Mouse (Mus musculus): ENCODE data around the gene Thrap3. TPM values are rescaled to one million over a fixed set of nuclear protein-coding genes. Genes with fewer than 3 reads are reported as not detected.
"Not testable (repeated sequence)": the region's sequence is repeated elsewhere in the genome, so short reads cannot be mapped to it uniquely, and the experiment has no call there.

Thrap3 gene
- total RNA-seq, 2 experiments from 2014 or later, result 92.1 to 99.3 TPM

- DNase-seq, result no peak
- intact Hi-C loops (cut with DNase I; ENCODE audit: low total_unique reads), result no loop called here
Measured at GRCm38 (mm10) chr4:126181170-126181957, 21.2 kb downstream of the Thrap3 start.

GRCm38 (mm10) chr4:126175980-126176379 lies 26.6 kb downstream of the Thrap3 start:
- intact Hi-C loops (cut with DNase I; ENCODE audit: low total_unique reads), result loop anchor here (10.0 kb wide), 1 partner anchor 89 kb away; the partner anchor contains the start of gene Trappc3

GRCm38 (mm10) chr4:126173800-126174199 lies 28.8 kb downstream of the Thrap3 start:
- DNase-seq, result no peak
- intact Hi-C loops (cut with DNase I; ENCODE audit: low total_unique reads), result loop anchor here (10.0 kb wide), 1 partner anchor 91 kb away; the partner anchor contains the start of gene Trappc3

More at GRCm38 (mm10) chr4:126175980-126176379, 26.6 kb downstream of the Thrap3 start:
- DNase-seq, result not testable (repeated sequence)

DNA sequence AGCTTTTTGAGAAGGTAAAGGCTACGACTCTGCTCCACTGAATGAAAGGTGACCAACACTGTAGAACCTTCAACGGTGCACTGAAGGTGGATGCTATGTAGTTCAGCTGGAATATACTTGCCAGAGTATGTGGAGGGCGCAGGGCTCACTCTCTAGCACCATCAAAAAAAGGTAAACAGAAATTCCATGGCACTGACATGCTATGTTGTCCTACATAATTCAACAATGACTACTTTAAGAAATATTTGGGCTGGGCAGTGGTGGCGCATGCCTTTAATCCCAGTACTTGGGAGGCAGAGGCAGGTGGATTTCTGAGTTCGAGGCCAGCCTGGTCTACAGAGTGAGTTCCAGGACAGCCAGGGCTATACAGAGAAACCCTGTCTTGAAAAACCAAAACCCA lies 31.8 kb downstream of the Thrap3 start:
- not testable (repeated sequence) for DNase-seq
- intact Hi-C loops (cut with DNase I; ENCODE audit: low total_unique reads), result loop anchor here (10.0 kb wide), 1 partner anchor 94 kb away; the partner anchor contains the start of gene Trappc3

DNA sequence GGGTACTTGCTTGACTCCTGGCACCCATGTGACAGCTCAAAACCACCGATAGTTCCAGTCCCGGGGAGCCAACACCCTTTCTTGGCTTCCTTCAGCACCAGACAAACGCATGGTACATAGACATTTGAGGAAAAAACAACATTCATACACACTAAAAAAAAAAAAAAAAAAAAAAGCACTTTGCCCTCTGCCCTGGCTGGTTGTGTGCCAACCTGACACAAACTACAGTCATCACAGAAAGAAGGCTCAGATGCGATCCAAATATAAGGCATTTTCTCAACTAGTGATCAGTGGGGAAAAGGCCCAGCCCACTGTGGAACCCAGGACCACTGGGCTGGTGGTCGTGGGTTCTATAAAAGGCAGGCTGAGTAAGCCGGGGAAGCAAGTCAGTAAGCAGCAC lies 33.7 kb downstream of the Thrap3 start:
- intact Hi-C loops (cut with DNase I; ENCODE audit: low total_unique reads), result no loop called here

DNA sequence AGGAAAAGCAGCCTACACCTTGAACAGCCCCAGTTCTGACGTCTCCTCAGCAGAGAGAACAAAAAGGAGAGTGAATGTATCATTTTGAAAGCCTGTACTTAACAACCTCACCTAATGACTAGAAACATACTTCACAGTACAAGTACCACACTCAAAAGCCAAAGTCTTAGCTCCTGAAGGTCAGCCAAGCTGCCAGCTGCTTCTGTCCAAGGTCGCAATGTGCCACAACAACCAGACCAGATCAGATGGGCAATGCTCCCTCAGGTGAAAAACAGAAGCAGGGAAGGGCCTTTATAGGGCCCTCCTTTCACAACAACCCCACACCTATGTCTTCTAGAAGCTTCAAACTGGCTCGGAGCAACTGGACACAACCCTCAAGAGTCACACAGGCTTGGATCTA lies 36.5 kb downstream of the Thrap3 start:
- DNase-seq, result no peak
- intact Hi-C loops (cut with DNase I; ENCODE audit: low total_unique reads), result no loop called here

More for the DNA sequence above, 33.7 kb downstream of the Thrap3 start:
- DNase-seq, result no peak

GRCm38 (mm10) chr4:126165092-126165491 lies 37.5 kb downstream of the Thrap3 start:
- DNase-seq; intact Hi-C loops (cut with DNase I; ENCODE audit: low total_unique reads): not testable (repeated sequence)

- DNase-seq, result no peak
- intact Hi-C loops (cut with DNase I; ENCODE audit: low total_unique reads), result no loop called here
Measured at GRCm38 (mm10) chr4:126163685-126164084, 38.9 kb downstream of the Thrap3 start.

- DNase-seq, result no peak
- intact Hi-C loops (cut with DNase I; ENCODE audit: low total_unique reads), result no loop called here
Measured at GRCm38 (mm10) chr4:126163067-126163659, 39.4 kb downstream of the Thrap3 start, which contains the start of gene Sh3d21. Gene Sh3d21, minus strand, starts transcription at chr4:126163491.

- intact Hi-C loops (cut with DNase I; ENCODE audit: low total_unique reads), result no loop called here
Measured at GRCm38 (mm10) chr4:126162544-126163066, 40.0 kb downstream of the Thrap3 start.

DNA sequence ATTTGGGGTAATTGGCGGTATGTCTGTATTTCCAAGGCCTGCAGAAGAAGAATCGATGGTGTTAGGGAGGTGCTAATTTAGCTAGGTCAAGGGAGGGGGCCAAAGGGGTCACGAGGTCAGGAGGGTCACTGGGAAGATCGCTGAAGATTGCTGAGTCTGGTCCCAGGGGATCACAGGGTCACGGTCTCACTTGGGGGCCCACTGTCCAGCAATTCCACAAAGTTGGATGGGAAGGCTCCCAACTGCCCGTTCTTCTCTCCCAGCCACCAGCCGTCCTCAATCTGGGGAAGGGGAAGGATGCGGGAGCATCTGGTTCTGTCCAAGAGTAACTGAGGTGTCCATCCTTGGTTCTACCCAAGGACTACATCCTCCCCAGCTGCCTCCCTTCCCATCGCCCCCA lies 40.6 kb downstream of the Thrap3 start:
- intact Hi-C loops (cut with DNase I; ENCODE audit: low total_unique reads), result no loop called here
- DNase-seq, result no peak

More at GRCm38 (mm10) chr4:126162544-126163066, 40.0 kb downstream of the Thrap3 start:
- peak; percentile 93 for DNase-seq

DNA sequence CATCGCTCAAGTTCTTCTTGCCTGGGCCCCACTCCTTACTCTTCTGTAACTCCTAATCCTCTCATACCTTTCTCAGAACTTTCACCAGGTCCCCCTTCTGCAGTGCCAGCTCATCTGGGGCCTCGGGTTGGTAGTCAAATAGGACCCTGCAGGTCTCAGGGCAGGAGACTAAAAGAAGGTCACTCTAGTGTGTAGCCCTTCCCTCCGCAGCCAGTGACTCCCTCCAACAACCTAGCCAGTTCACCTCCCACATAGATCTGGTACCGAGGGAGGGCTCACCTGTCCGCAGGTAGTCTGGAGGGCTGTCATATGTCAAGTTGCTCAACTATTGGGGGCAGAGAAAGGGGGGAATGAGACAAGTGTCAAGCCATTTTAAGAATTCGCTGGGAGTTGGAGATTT lies 41.1 kb downstream of the Thrap3 start:
- intact Hi-C loops (cut with DNase I; ENCODE audit: low total_unique reads), result no loop called here
- no peak for DNase-seq

DNA sequence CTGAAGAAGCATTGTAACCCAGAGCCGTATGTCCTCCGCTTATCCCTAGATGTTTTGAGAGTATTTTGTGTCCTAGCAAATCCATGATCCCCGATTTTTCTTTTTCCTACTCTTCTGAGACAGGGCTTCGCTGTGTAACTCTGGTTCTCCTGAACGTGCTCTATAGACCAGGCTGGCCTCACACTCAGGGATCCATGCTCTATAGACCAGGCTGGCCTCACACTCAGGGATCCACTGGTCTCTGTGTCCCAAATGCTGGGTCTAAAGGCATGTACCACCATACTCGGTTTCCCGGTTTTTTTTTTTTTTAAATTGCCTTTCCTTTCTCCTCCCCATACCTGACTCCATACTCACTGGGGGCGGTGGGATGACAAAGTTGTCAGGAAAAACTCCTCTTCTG lies 41.6 kb downstream of the Thrap3 start:
- DNase-seq, result no peak
- intact Hi-C loops (cut with DNase I; ENCODE audit: low total_unique reads), result no loop called here

DNA sequence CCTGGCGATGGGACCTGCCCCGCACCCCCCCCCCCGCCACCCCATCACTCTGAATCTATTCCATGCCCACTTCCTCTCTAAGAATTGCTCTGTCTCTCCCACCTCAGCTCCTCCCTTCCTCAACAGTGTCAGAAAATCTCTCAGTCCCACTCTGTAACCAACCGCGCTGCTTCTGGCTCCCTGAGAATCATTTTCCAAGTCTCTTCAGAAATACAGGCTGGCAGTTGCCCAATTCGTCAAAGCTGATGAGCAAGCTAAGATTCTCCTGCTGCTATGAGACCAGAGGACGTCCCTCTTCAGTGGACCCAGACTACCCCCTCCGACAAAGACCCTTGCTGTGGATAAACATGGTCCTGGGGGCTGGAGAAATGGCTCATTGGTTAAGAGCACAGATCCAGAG lies 43.1 kb downstream of the Thrap3 start:
- no peak for DNase-seq

DNA sequence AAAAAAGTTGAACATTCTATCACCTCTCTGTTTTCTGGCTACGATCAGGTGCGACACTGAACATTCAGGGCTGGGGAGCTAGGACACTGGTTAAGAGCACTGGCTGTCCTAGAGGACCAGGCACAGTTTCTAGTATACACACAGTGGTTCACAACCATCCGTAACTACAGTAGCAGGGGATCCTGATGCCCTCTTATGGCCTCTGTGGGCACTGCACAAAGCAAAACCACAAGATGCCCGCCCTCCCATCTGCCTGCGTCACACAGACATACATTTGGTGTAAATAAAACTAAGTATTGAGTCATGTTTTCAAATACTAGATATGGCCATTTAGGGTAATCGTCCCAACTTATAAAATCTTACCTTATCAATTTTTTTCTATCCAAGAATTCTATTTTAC lies 45.0 kb downstream of the Thrap3 start:
- intact Hi-C loops (cut with DNase I; ENCODE audit: low total_unique reads), result loop anchor here (5.0 kb wide), 1 partner anchor 70 kb away; no protein-coding TSS in a partner anchor
- no peak for DNase-seq

More for the DNA sequence above, 43.1 kb downstream of the Thrap3 start:
- intact Hi-C loops (cut with DNase I; ENCODE audit: low total_unique reads), result loop anchor here (5.0 kb wide), 1 partner anchor 72 kb away; no protein-coding TSS in a partner anchor

GRCm38 (mm10) chr4:126156617-126157016 lies 45.9 kb downstream of the Thrap3 start:
- intact Hi-C loops (cut with DNase I; ENCODE audit: low total_unique reads), result loop anchor here (5.0 kb wide), 1 partner anchor 69 kb away; no protein-coding TSS in a partner anchor
- DNase-seq, result no peak

DNA sequence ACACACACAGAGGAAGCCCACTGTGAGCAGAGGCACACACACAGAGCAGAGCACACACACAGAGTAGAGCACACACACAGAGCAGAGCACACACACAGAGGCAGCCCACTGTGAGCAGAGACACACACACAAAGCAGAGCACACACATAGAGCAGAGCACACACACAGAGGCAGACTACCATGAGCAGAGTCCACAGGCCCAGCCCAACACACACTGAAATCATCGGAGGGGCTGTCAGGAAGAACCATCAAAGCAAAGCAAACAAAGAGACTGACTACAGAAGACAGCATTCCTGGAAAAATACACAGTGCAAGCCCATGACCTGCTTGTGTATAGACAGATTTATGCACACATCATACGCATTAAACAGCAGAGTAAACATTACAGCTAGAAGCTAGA lies 46.7 kb downstream of the Thrap3 start:
- DNase-seq, result no peak
- intact Hi-C loops (cut with DNase I; ENCODE audit: low total_unique reads), result loop anchor here (5.0 kb wide), 1 partner anchor 69 kb away; no protein-coding TSS in a partner anchor

- intact Hi-C loops (cut with DNase I; ENCODE audit: low total_unique reads), result loop anchor here (5.0 kb wide), 1 partner anchor 68 kb away; no protein-coding TSS in a partner anchor
Measured at GRCm38 (mm10) chr4:126155183-126155582, 47.4 kb downstream of the Thrap3 start.

DNA sequence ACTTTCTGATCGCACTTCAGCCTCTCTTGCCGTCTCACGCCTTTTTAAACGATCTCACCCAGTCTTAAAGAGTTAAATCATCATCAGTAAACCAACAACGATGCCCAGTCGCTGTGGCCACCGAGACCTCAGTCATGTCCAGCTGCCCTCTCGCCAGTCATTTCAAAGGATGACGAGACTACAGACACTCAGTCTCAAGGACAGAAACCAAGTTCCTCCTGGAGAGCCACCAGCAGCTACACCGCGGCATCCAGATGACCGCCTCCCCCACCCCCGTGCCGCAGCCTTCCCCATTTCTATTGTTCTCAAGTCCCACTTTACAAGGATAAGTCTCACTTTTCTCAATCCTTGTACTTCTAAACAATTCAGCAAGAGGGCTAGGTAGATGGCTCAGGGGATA lies 49.7 kb downstream of the Thrap3 start:
- intact Hi-C loops (cut with DNase I; ENCODE audit: low total_unique reads), result no loop called here
- no peak for DNase-seq

More at GRCm38 (mm10) chr4:126155183-126155582, 47.4 kb downstream of the Thrap3 start:
- no peak for DNase-seq
